Mouse (Mus musculus): ENCODE results near the gene Gm11127. TPM values are rescaled to one million over a fixed set of nuclear protein-coding genes. Genes with fewer than 3 reads are reported as not detected.

The Gm11127 gene
- polyA plus RNA-seq, 1 experiment from 2014 or later = 0.85 TPM

DNA sequence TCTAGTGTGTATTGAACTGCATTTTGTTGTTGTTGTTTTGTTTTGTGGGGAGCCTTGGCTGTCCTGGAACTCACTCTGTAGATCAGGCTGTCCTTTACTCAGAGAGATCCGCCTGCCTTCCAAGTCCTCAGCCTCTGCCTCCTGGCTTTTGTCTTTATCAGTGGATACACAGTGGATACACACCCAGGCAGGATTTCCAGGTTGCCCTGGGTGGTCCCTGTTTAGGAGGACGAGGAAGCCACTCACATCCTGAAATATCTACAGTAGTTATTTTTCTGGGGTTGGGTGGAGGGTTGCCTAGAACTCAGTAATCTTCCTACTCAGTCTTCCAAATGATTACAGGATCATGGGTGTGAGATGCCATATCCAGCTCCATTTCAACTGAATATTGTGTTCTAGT is 39.2 kb downstream of the Gm11127 start:
- no peak for ATAC-seq (ENCODE audit: insufficient read depth, low FRiP score)
- Histone ChIP-seq H3K27me3 (ENCODE audit: control insufficient read depth, insufficient read depth, low read length) (no peaks in the 10 kb centered on the region), H3K4me3 (replicated peaks; ENCODE audit: low read length) (no peak overlapping the region), H3K4me1 (ENCODE audit: control insufficient read depth, insufficient read depth, low read length) (peaks cover 5% of the 10 kb centered on the region), H3K9ac (ENCODE audit: low read length) (no peak overlapping the region), H3K9me3 (replicated peaks; ENCODE audit: control insufficient read depth, low read length) (no peaks in the 10 kb centered on the region), H3K27ac (ENCODE audit: low read length) (no peak overlapping the region), H3K36me3 (ENCODE audit: control insufficient read depth, insufficient read depth, low read length) (peaks cover 11% of the 10 kb centered on the region; the same call in 1 of the 2 replicates), H3K4me2 (ENCODE audit: low read depth, low read length) (no peak overlapping the region)
- WGBS = 49% methylated on average over 2 of the region's 2 CpGs

DNA sequence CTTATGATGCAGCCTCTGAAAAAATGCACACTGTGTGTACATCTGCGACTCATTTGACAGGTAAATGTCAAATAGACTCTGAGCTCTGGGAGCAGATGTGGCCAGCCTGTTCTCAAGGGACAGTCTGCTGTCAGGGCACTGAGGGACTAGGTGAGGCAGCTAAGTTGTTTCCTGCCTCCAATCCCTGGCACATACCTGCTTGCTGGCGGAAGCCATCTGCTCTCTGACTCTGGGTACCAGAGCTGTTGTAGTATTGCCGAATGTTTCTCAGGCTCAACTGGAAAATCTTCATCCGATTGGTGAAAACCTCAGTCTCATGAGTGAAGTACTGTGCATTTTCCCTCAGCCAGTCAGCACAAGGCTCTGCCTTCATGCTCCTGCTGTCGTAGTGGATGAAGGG is 41.1 kb downstream of the Gm11127 start:
- no peak overlapping the region for H3K4me2 ChIP-seq (ENCODE audit: low read depth, low read length)
- ATAC-seq (ENCODE audit: insufficient read depth, low FRiP score) = no peak
- no peak overlapping the region for H3K9ac ChIP-seq (ENCODE audit: low read length)
- H3K9me3 ChIP-seq (replicated peaks; ENCODE audit: control insufficient read depth, low read length) = no peaks in the 10 kb centered on the region
- H3K27me3 ChIP-seq (ENCODE audit: control insufficient read depth, insufficient read depth, low read length) = no peaks in the 10 kb centered on the region
- H3K27ac ChIP-seq (ENCODE audit: low read length) = no peak overlapping the region
- peaks cover 11% of the 10 kb centered on the region; the same call in 1 of the 2 replicates for H3K36me3 ChIP-seq (ENCODE audit: control insufficient read depth, insufficient read depth, low read length)
- no peaks in the 10 kb centered on the region for H3K4me1 ChIP-seq (ENCODE audit: control insufficient read depth, insufficient read depth, low read length)
- no peak overlapping the region for H3K4me3 ChIP-seq (replicated peaks; ENCODE audit: low read length)
- 83% methylated on average over 5 of the region's 5 CpGs for WGBS

DNA sequence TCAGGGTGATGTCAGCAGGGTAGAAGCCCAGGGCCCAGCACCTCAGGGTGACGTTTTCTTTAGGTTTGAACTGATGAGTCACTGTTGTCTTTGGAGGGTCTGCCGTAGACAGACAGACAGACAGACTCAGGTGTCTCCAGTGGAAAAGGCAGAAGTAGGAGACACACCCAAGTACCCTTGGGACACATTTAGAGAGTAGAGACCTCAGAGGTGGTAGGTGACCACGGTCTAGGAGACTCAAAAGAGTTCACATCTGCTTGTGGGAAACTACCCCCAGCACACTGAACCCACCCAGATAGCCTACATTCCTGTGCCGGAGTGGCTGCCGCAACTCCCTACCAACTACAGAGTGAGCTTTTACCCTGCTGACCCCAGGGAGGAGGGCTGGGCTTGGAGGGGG is 43.2 kb downstream of the Gm11127 start:
- H3K9me3 ChIP-seq (replicated peaks; ENCODE audit: control insufficient read depth, low read length) = no peaks in the 10 kb centered on the region
- no peaks in the 10 kb centered on the region for H3K27me3 ChIP-seq (ENCODE audit: control insufficient read depth, insufficient read depth, low read length)
- no peak for ATAC-seq (ENCODE audit: insufficient read depth, low FRiP score)
- no peak overlapping the region for H3K4me2 ChIP-seq (ENCODE audit: low read depth, low read length)
- no peaks in the 10 kb centered on the region for H3K4me1 ChIP-seq (ENCODE audit: control insufficient read depth, insufficient read depth, low read length)
- H3K9ac ChIP-seq (ENCODE audit: low read length) = no peak overlapping the region
- 92% methylated on average over 5 of the region's 5 CpGs for WGBS
- H3K27ac ChIP-seq (ENCODE audit: low read length) = no peak overlapping the region
- no peak overlapping the region for H3K4me3 ChIP-seq (replicated peaks; ENCODE audit: low read length)
- peaks cover 11% of the 10 kb centered on the region; the same call in 1 of the 2 replicates for H3K36me3 ChIP-seq (ENCODE audit: control insufficient read depth, insufficient read depth, low read length)

Other genes with a start within 250 kb of the Gm11127 start
- 22.1 and 24.4 TPM in 2 replicates for gene Ier3, start 236.7 kb downstream of the Gm11127 start, polyA plus RNA-seq (2015; fragmentation: Nextera tagmentation; extraction: Ambion mirVana)
- gene Flot1, start 235.1 kb downstream of the Gm11127 start, polyA plus RNA-seq (2015; fragmentation: Nextera tagmentation; extraction: Ambion mirVana) = 55.8 and 58.2 TPM in 2 replicates
- gene Tubb5, start 220.1 kb downstream of the Gm11127 start, polyA plus RNA-seq (2015; fragmentation: Nextera tagmentation; extraction: Ambion mirVana) = 649 and 665 TPM in 2 replicates
- 11.7 and 16.2 TPM in 2 replicates for gene Mdc1, start 216.9 kb downstream of the Gm11127 start, polyA plus RNA-seq (2015; fragmentation: Nextera tagmentation; extraction: Ambion mirVana)
- gene Nrm, start 197.1 kb downstream of the Gm11127 start, polyA plus RNA-seq (2015; fragmentation: Nextera tagmentation; extraction: Ambion mirVana) = 48.9 and 51.5 TPM in 2 replicates
- 20.1 and 20.2 TPM in 2 replicates for gene Ppp1r18, start 192.8 kb downstream of the Gm11127 start, polyA plus RNA-seq (2015; fragmentation: Nextera tagmentation; extraction: Ambion mirVana)
- gene Dhx16, start 178.6 kb downstream of the Gm11127 start, polyA plus RNA-seq (2015; fragmentation: Nextera tagmentation; extraction: Ambion mirVana) = 33.8 and 44.1 TPM in 2 replicates
- 19.1 and 22.9 TPM in 2 replicates for gene 2310061I04Rik, start 160.9 kb downstream of the Gm11127 start, polyA plus RNA-seq (2015; fragmentation: Nextera tagmentation; extraction: Ambion mirVana)
- gene Atat1, start 148.3 kb downstream of the Gm11127 start, polyA plus RNA-seq (2015; fragmentation: Nextera tagmentation; extraction: Ambion mirVana) = 50.8 and 51.9 TPM in 2 replicates
- 83.2 and 87.3 TPM in 2 replicates for gene Mrps18b, start 142.0 kb downstream of the Gm11127 start, polyA plus RNA-seq (2015; fragmentation: Nextera tagmentation; extraction: Ambion mirVana)
- 33.1 and 34.3 TPM in 2 replicates for gene Ppp1r10, start 141.9 kb downstream of the Gm11127 start, polyA plus RNA-seq (2015; fragmentation: Nextera tagmentation; extraction: Ambion mirVana)
- 87.7 and 88.9 TPM in 2 replicates for gene Abcf1, start 88.6 kb downstream of the Gm11127 start, polyA plus RNA-seq (2015; fragmentation: Nextera tagmentation; extraction: Ambion mirVana)
- gene Gnl1, start 78.5 kb downstream of the Gm11127 start, polyA plus RNA-seq (2015; fragmentation: Nextera tagmentation; extraction: Ambion mirVana) = 42.7 and 45.0 TPM in 2 replicates
- 23.4 and 25.6 TPM in 2 replicates for gene Prr3, start 78.1 kb downstream of the Gm11127 start, polyA plus RNA-seq (2015; fragmentation: Nextera tagmentation; extraction: Ambion mirVana)
- 2.7 TPM in 2 replicates for gene H2-T24, start 37.8 kb downstream of the Gm11127 start, polyA plus RNA-seq (2015; fragmentation: Nextera tagmentation; extraction: Ambion mirVana)
- 16.9 and 17.5 TPM in 2 replicates for gene H2-T23, start 25.5 kb downstream of the Gm11127 start, polyA plus RNA-seq (2015; fragmentation: Nextera tagmentation; extraction: Ambion mirVana)
- 19.9 and 23.5 TPM in 2 replicates for gene H2-T22, start 15.6 kb downstream of the Gm11127 start, polyA plus RNA-seq (2015; fragmentation: Nextera tagmentation; extraction: Ambion mirVana)
- 0.15 TPM in 1 of 2 replicates, not detected in the other for gene Gm6034, start 15.4 kb downstream of the Gm11127 start, polyA plus RNA-seq (2015; fragmentation: Nextera tagmentation; extraction: Ambion mirVana)
- gene Gm19684, start 63.3 kb upstream of the Gm11127 start, polyA plus RNA-seq (2015; fragmentation: Nextera tagmentation; extraction: Ambion mirVana) = not detected in 2 replicates
- gene Gm7030, start 71.1 kb upstream of the Gm11127 start, polyA plus RNA-seq (2015; fragmentation: Nextera tagmentation; extraction: Ambion mirVana) = 0.34 TPM in 1 of 2 replicates, not detected in the other
- gene Gm8909, start 110.2 kb upstream of the Gm11127 start, polyA plus RNA-seq (2015; fragmentation: Nextera tagmentation; extraction: Ambion mirVana) = 0.42 and 0.45 TPM in 2 replicates
- 3.4 and 4.0 TPM in 2 replicates for gene H2-T3, start 131.9 kb upstream of the Gm11127 start, polyA plus RNA-seq (2015; fragmentation: Nextera tagmentation; extraction: Ambion mirVana)
- gene Rpp21, start 199.7 kb upstream of the Gm11127 start, polyA plus RNA-seq (2015; fragmentation: Nextera tagmentation; extraction: Ambion mirVana) = 112 and 116 TPM in 2 replicates
- 12.8 and 16.2 TPM in 2 replicates for gene Trim39, start 213.9 kb upstream of the Gm11127 start, polyA plus RNA-seq (2015; fragmentation: Nextera tagmentation; extraction: Ambion mirVana)
- not detected in 2 replicates for gene H2-M10.2, start 228.1 kb upstream of the Gm11127 start, polyA plus RNA-seq (2015; fragmentation: Nextera tagmentation; extraction: Ambion mirVana)